Mouse (Mus musculus): Measurements from ENCODE around the gene Gm49396. TPM values are rescaled to one million over a fixed set of nuclear protein-coding genes. Genes with fewer than 3 reads are reported as not detected.

Gene Gm49396
- total RNA-seq (2014; rRNA removed) (5.5 and 9.9 TPM in 2 replicates), polyA plus RNA-seq (2015; fragmentation: Nextera tagmentation; extraction: Ambion mirVana) (3.4 and 5.3 TPM in 2 replicates)

GRCm38 (mm10) chr7:30563117-30563905 is at the start of gene Gm49396, which contains the start of the genes U2af1l4 and Psenen:
Gm49396 (plus strand) TSS chr7:30563344.
U2af1l4 (plus strand) TSS chr7:30563301.
Psenen (minus strand) TSS chr7:30563627.
- ATAC-seq (peak; percentile 93), DNase-seq (peak; percentile 99)
- Histone ChIP-seq H3K27ac (ENCODE audit: low read depth, low read length) (peak within 1 kb of the TSS; percentile 91), H3K4me2 (ENCODE audit: low read depth) (peak within 1 kb of the TSS; percentile 83), H3K27me3 (ENCODE audit: insufficient read depth, low read length) (no peaks in the 10 kb centered on the region), H3K4me3 (ENCODE audit: low read depth, low read length) (peak within 1 kb of the TSS; percentile 83), H3K4me1 (ENCODE audit: insufficient read depth) (peaks cover 10% of the 10 kb centered on the region), H3K9me3 (ENCODE audit: low read length) (no peaks in the 10 kb centered on the region), H3K36me3 (ENCODE audit: insufficient read depth) (peaks cover 24% of the 10 kb centered on the region), H3K9ac (peak within 1 kb of the TSS; percentile 83)
- TF ChIP-seq CTCF (IDR thresholded peaks at IDR 0.05; ENCODE audit: low read depth) = no peak
- WGBS = 2% methylated on average over 45 of the region's 45 CpGs

DNA sequence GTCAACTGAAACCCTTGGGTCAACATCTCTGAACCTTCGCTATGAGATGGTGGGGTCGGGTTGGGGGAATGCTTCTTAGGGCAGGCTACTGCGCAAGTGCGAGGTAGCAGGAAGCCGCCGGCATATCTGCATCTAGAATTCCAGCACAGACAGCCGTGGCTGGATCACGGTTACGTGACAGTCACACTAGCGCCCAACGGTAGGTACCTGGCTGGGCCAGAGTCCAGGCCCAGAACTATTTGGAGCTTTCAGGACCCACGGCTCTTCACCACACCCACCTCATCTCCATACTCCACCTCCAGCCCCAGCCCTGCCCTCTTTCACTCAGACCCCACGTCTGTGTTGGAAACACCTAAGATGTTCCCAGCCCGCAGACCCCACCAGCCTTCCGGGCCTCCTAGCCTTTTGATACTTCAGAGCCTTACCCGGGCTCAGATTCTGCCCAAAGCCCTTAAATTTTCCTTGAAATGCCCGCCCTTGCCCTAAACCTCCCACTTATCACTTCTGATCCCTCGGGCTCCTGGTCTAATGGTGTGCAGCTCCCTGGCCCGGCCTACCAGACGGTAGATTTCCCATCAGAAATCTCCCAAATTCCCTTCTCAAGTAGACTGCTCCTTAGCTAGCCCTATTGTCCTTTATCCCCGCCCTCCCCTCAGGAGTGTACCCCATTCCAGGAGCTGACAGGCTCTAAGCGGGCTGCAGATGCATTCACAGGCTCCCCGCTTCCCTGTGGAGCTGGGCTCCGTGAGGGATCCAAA is 48.0 kb upstream of the Gm49396 start:
- ATAC-seq (no peak), DNase-seq (no peak)
- no peak overlapping the region for H3K4me3 ChIP-seq (ENCODE audit: low read depth, low read length)
- no peaks in the 10 kb centered on the region for H3K36me3 ChIP-seq (ENCODE audit: insufficient read depth)
- WGBS = 61% methylated on average over 24 of the region's 24 CpGs
- no peak overlapping the region for H3K9ac ChIP-seq
- H3K9me3 ChIP-seq (ENCODE audit: low read length) = no peaks in the 10 kb centered on the region
- H3K27ac ChIP-seq (ENCODE audit: low read depth, low read length) = no peak overlapping the region
- H3K4me2 ChIP-seq (ENCODE audit: low read depth) = no peak overlapping the region
- H3K4me1 ChIP-seq (ENCODE audit: insufficient read depth) = no peaks in the 10 kb centered on the region
- TF ChIP-seq CTCF (IDR thresholded peaks at IDR 0.05; ENCODE audit: low read depth) = no peak
- no peaks in the 10 kb centered on the region; the same call in 1 of the 2 replicates for H3K27me3 ChIP-seq (ENCODE audit: insufficient read depth, low read length)

- no peaks in the 10 kb centered on the region for H3K4me1 ChIP-seq (ENCODE audit: insufficient read depth)
- 46% methylated on average over 8 of the region's 8 CpGs for WGBS
- H3K9ac ChIP-seq = no peak overlapping the region
- DNase-seq (no peak), ATAC-seq (no peak)
- H3K27ac ChIP-seq (ENCODE audit: low read depth, low read length) = no peak overlapping the region
- H3K27me3 ChIP-seq (ENCODE audit: insufficient read depth, low read length) = no peaks in the 10 kb centered on the region
- no peak overlapping the region for H3K4me3 ChIP-seq (ENCODE audit: low read depth, low read length)
- no peak for TF ChIP-seq CTCF (IDR thresholded peaks at IDR 0.05; ENCODE audit: low read depth)
- H3K4me2 ChIP-seq (ENCODE audit: low read depth) = no peak overlapping the region
- H3K9me3 ChIP-seq (ENCODE audit: low read length) = no peaks in the 10 kb centered on the region
- H3K36me3 ChIP-seq (ENCODE audit: insufficient read depth) = peaks cover 8% of the 10 kb centered on the region
Observed at GRCm38 (mm10) chr7:30518325-30518724, 44.8 kb upstream of the Gm49396 start.

DNA sequence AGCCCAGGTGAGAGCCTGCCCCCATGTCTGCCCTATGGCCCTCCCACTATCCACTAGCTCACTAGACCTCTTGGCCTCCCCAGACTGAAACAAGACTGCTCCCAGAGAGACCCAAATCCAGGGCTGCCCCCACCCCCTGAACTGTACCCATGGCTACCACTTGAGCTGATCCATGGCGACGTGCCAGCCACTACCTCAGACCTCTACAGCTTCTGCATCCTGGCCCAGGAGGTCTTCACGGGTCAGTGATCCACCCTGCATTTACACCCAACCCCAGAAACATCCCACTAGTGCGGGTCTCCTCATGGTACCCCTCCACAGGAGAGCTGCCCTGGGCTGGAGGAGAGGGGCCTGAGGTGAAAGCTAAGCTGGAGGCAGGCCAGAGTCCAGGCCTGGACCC is 42.7 kb upstream of the Gm49396 start:
- Histone ChIP-seq H3K4me3 (ENCODE audit: low read depth, low read length) (no peak overlapping the region), H3K27ac (ENCODE audit: low read depth, low read length) (no peak overlapping the region), H3K36me3 (ENCODE audit: insufficient read depth) (peaks cover 27% of the 10 kb centered on the region), H3K9ac (no peak overlapping the region), H3K4me2 (ENCODE audit: low read depth) (no peak overlapping the region), H3K27me3 (ENCODE audit: insufficient read depth, low read length) (no peaks in the 10 kb centered on the region), H3K9me3 (ENCODE audit: low read length) (no peaks in the 10 kb centered on the region), H3K4me1 (ENCODE audit: insufficient read depth) (no peaks in the 10 kb centered on the region)
- TF ChIP-seq CTCF (IDR thresholded peaks at IDR 0.05; ENCODE audit: low read depth) = no peak
- DNase-seq = peak; percentile 33
- 60% methylated on average over 4 of the region's 4 CpGs for WGBS
- ATAC-seq = peak; percentile 30

GRCm38 (mm10) chr7:30520856-30521255 is 42.3 kb upstream of the Gm49396 start:
- DNase-seq = peak; percentile 34
- Histone ChIP-seq H3K36me3 (ENCODE audit: insufficient read depth) (peaks cover 31% of the 10 kb centered on the region), H3K9me3 (ENCODE audit: low read length) (no peaks in the 10 kb centered on the region), H3K4me1 (ENCODE audit: insufficient read depth) (no peaks in the 10 kb centered on the region), H3K27ac (ENCODE audit: low read depth, low read length) (peak overlapping the region; percentile 21; the same call in 1 of the 2 replicates), H3K4me2 (ENCODE audit: low read depth) (no peak overlapping the region), H3K27me3 (ENCODE audit: insufficient read depth, low read length) (no peaks in the 10 kb centered on the region), H3K9ac (no peak overlapping the region), H3K4me3 (ENCODE audit: low read depth, low read length) (no peak overlapping the region)
- peak; percentile 27; the same call in 1 of the 2 replicates for ATAC-seq
- no peak for TF ChIP-seq CTCF (IDR thresholded peaks at IDR 0.05; ENCODE audit: low read depth)
- WGBS = 58% methylated on average over 5 of the region's 5 CpGs

DNA sequence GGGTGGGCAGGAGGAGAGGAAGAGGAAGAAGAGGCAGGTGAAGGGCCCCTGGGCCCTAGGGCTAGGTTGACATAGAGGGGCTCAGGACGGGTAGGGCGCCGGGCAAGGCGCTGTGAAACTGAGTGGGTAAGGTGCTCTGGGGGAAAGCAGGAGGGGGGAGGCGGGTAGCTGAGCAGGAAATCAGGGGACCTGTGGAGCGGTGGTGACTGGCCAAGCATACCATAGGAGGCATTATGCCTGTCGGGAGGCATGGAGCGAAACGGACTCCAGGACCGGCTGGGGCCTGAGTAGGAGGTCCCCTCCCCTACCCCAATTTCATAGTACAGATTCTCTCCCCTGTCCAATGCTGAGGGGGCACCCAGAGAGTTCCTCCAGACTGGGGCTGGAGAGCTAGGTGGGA is 40.3 kb upstream of the Gm49396 start:
- no peak overlapping the region for H3K27ac ChIP-seq (ENCODE audit: low read depth, low read length)
- 92% methylated on average over 10 of the region's 10 CpGs for WGBS
- no peak overlapping the region for H3K9ac ChIP-seq
- DNase-seq (no peak), ATAC-seq (no peak)
- no peak overlapping the region for H3K4me2 ChIP-seq (ENCODE audit: low read depth)
- H3K4me1 ChIP-seq (ENCODE audit: insufficient read depth) = no peaks in the 10 kb centered on the region
- H3K4me3 ChIP-seq (ENCODE audit: low read depth, low read length) = no peak overlapping the region
- no peaks in the 10 kb centered on the region for H3K27me3 ChIP-seq (ENCODE audit: insufficient read depth, low read length)
- H3K9me3 ChIP-seq (ENCODE audit: low read length) = no peaks in the 10 kb centered on the region
- no peak for TF ChIP-seq CTCF (IDR thresholded peaks at IDR 0.05; ENCODE audit: low read depth)
- H3K36me3 ChIP-seq (ENCODE audit: insufficient read depth) = peaks cover 52% of the 10 kb centered on the region

- no peak for TF ChIP-seq CTCF (IDR thresholded peaks at IDR 0.05; ENCODE audit: low read depth)
Observed at GRCm38 (mm10) chr7:30524487-30524886, 38.7 kb upstream of the Gm49396 start.

More at GRCm38 (mm10) chr7:30524487-30524886, 38.7 kb upstream of the Gm49396 start:
- ATAC-seq (no peak), DNase-seq (no peak)
- no peak overlapping the region for H3K4me2 ChIP-seq (ENCODE audit: low read depth)
- 84% methylated on average over 6 of the region's 6 CpGs for WGBS
- no peak overlapping the region for H3K4me3 ChIP-seq (ENCODE audit: low read depth, low read length)
- H3K9me3 ChIP-seq (ENCODE audit: low read length) = no peaks in the 10 kb centered on the region
- H3K9ac ChIP-seq = no peak overlapping the region
- no peaks in the 10 kb centered on the region for H3K27me3 ChIP-seq (ENCODE audit: insufficient read depth, low read length)
- H3K27ac ChIP-seq (ENCODE audit: low read depth, low read length) = no peak overlapping the region
- H3K4me1 ChIP-seq (ENCODE audit: insufficient read depth) = no peaks in the 10 kb centered on the region
- H3K36me3 ChIP-seq (ENCODE audit: insufficient read depth) = peaks cover 68% of the 10 kb centered on the region

Measured in forebrain, postnatal 0 days (tissue).